Mouse (Mus musculus) myocyte (in vitro differentiated cells): ENCODE measurements around the gene Cpa2. TPM values are rescaled to one million over a fixed set of nuclear protein-coding genes. Genes with fewer than 3 reads are reported as not detected.
A peak's percentile ranks its signal among the peaks of the same experiment; 100 is the strongest.

ENCODE experiments used
- H3K27me3 ChIP-seq: one replicate; pipeline ENCODE4 v1.6.1; 2011; ENCODE audit not compliant: control insufficient read depth, insufficient read depth, insufficient read length
- H3K36me3 ChIP-seq: one replicate; pipeline ENCODE4 v1.6.1; 2011; ENCODE audit not compliant: control insufficient read depth, insufficient read depth
- H3K4me2 ChIP-seq: one replicate; pipeline ENCODE4 v1.6.1; 2011; ENCODE audit warnings: low read depth, control low read depth
- H3K4me3 ChIP-seq: one replicate; pipeline ENCODE4 v1.5.1; 2011; ENCODE audit warnings: mild to moderate bottlenecking, control low read depth, moderate library complexity
- H3K79me2 ChIP-seq: one replicate; pipeline ENCODE4 v1.6.1; 2011; ENCODE audit not compliant: control insufficient read depth, insufficient read depth
- H3ac ChIP-seq: one replicate; pipeline ENCODE4 v1.6.1; 2011; ENCODE audit not compliant: control insufficient read depth, insufficient read length
- CEBPB ChIP-seq: IDR thresholded peaks from 2 replicates; pipeline ENCODE4 v1.6.1; 2011; ENCODE audit warnings: mild to moderate bottlenecking, moderate library complexity; ENCODE audit not compliant: poor library complexity, insufficient read depth, severe bottlenecking
- E2F4 ChIP-seq: IDR thresholded peaks from one replicate; pipeline ENCODE4 v1.6.1; 2011; ENCODE audit warnings: mild to moderate bottlenecking, control low read depth, moderate library complexity; ENCODE audit not compliant: insufficient read depth
- MAX ChIP-seq: IDR thresholded peaks from one replicate; pipeline ENCODE4 v1.6.1; 2011; ENCODE audit warnings: low read depth, mild to moderate bottlenecking, control low read depth
- MYOD1 ChIP-seq, 3 experiments: IDR thresholded peaks; one replicate each; pipeline ENCODE4 v1.6.1; 2011; ENCODE audit warnings: control low read depth in 2 of 3, low read depth in 2 of 3, mild to moderate bottlenecking in 2 of 3, moderate library complexity in 1 of 3; ENCODE audit not compliant: insufficient read length in 2 of 3, control insufficient read depth in 1 of 3
- MYOG ChIP-seq, 3 experiments: IDR thresholded peaks; one replicate each; pipeline ENCODE4 v1.6.1; 2011; ENCODE audit warnings: control low read depth in 2 of 3, low read depth in 2 of 3, mild to moderate bottlenecking in 2 of 3; ENCODE audit not compliant: insufficient read length in 2 of 3, control insufficient read depth in 1 of 3, insufficient read depth in 1 of 3
- POLR2A ChIP-seq: IDR thresholded peaks from one replicate; pipeline ENCODE4 v1.6.1; 2011; ENCODE audit warnings: low read depth, mild to moderate bottlenecking, control low read depth, moderate library complexity; ENCODE audit not compliant: insufficient read length
- POLR2AphosphoS2 ChIP-seq: IDR thresholded peaks from one replicate; pipeline ENCODE4 v1.6.1; 2011; ENCODE audit warnings: low read depth, control low read depth; ENCODE audit not compliant: insufficient read length
- REST ChIP-seq: IDR thresholded peaks from one replicate; pipeline ENCODE4 v1.6.1; 2011; ENCODE audit warnings: mild to moderate bottlenecking, control low read depth, moderate library complexity; ENCODE audit not compliant: insufficient read depth, insufficient read length
- SRF ChIP-seq: IDR thresholded peaks from one replicate; pipeline ENCODE4 v1.6.1; 2011; ENCODE audit warnings: low read depth; ENCODE audit not compliant: control insufficient read depth, insufficient read length
- TCF12 ChIP-seq: IDR thresholded peaks from one replicate; pipeline ENCODE4 v1.6.1; 2011; ENCODE audit warnings: mild to moderate bottlenecking, control low read depth; ENCODE audit not compliant: poor library complexity, insufficient read depth, severe bottlenecking
- TCF3 ChIP-seq: IDR thresholded peaks from one replicate; pipeline ENCODE4 v1.6.1; 2011; ENCODE audit warnings: low read depth, control low read depth; ENCODE audit not compliant: insufficient read length
- USF1 ChIP-seq: IDR thresholded peaks from one replicate; pipeline ENCODE4 v1.6.1; 2011; ENCODE audit warnings: low read depth, mild to moderate bottlenecking, control low read depth, moderate library complexity
- polyA plus RNA-seq: library from polyadenylated mRNA; unstranded; fragments of >200 nt; fragmentation: generic; extraction: Trizol; gene quantifications from one replicate; pipeline ENCODE4 v1.2.1, GENCODE M21; 2012; ENCODE audit warnings: missing spikeins

The Cpa2 gene
- polyA plus RNA-seq, 1 experiment, result not detected

GRCm38 (mm10) chr6:30574945-30575344 lies 33.6 kb downstream of the Cpa2 start:
- H3K4me2 ChIP-seq, result no peak overlapping the region
- H3K4me3 ChIP-seq, result no peak overlapping the region
- no peaks in the 10 kb centered on the region for H3K27me3 ChIP-seq
- no peaks in the 10 kb centered on the region for H3K36me3 ChIP-seq
- TF ChIP-seq POLR2AphosphoS2, result no peak
- TF ChIP-seq MYOD1 (IDR thresholded peaks at IDR 0.05; ENCODE audit: control insufficient read depth in 1 of 3, insufficient read length in 2 of 3, low read depth in 2 of 3), result peak in 2 of 3 experiments; percentile 70 to 71
- H3K79me2 ChIP-seq, result no peaks in the 10 kb centered on the region
- no peak overlapping the region for H3ac ChIP-seq

- TF ChIP-seq MAX, result no peak
- TF ChIP-seq CEBPB, result no peak
- no peak for TF ChIP-seq TCF12
- TF ChIP-seq SRF, result no peak
- no peak for TF ChIP-seq POLR2AphosphoS2
- TF ChIP-seq POLR2A, result no peak
- TF ChIP-seq MYOD1 (IDR thresholded peaks at IDR 0.05; ENCODE audit: control insufficient read depth in 1 of 3, insufficient read length in 2 of 3, low read depth in 2 of 3), result no peak
- TF ChIP-seq MYOG (IDR thresholded peaks at IDR 0.05; ENCODE audit: control insufficient read depth in 1 of 3, insufficient read depth in 1 of 3, insufficient read length in 2 of 3, low read depth in 2 of 3), result no peak
- TF ChIP-seq USF1, result no peak
- TF ChIP-seq E2F4, result no peak
- TF ChIP-seq TCF3, result no peak
- no peak for TF ChIP-seq REST
- H3K4me2 ChIP-seq, result no peak overlapping the region
- H3K27me3 ChIP-seq, result no peaks in the 10 kb centered on the region
- H3ac ChIP-seq, result no peak overlapping the region
- no peaks in the 10 kb centered on the region for H3K36me3 ChIP-seq
- no peaks in the 10 kb centered on the region for H3K79me2 ChIP-seq
- no peak overlapping the region for H3K4me3 ChIP-seq
Measured at GRCm38 (mm10) chr6:30576477-30577203, 35.3 kb downstream of the Cpa2 start.

- Histone ChIP-seq H3ac (no peak overlapping the region), H3K79me2 (no peaks in the 10 kb centered on the region), H3K4me3 (no peak overlapping the region), H3K4me2 (no peak overlapping the region), H3K27me3 (no peaks in the 10 kb centered on the region), H3K36me3 (no peaks in the 10 kb centered on the region)
- peak in 1 of 3 experiments; percentile 23 for TF ChIP-seq MYOD1 (IDR thresholded peaks at IDR 0.05; ENCODE audit: control insufficient read depth in 1 of 3, insufficient read length in 2 of 3, low read depth in 2 of 3)
- TF ChIP-seq POLR2AphosphoS2, result no peak
Measured at GRCm38 (mm10) chr6:30579961-30580840, 38.8 kb downstream of the Cpa2 start.

GRCm38 (mm10) chr6:30580841-30581176 lies 39.4 kb downstream of the Cpa2 start:
- Histone ChIP-seq H3ac (no peak overlapping the region), H3K4me2 (no peak overlapping the region), H3K79me2 (no peaks in the 10 kb centered on the region), H3K4me3 (no peak overlapping the region), H3K27me3 (no peaks in the 10 kb centered on the region), H3K36me3 (no peaks in the 10 kb centered on the region)
- no peak for TF ChIP-seq USF1
- TF ChIP-seq E2F4, result no peak
- TF ChIP-seq MYOG (IDR thresholded peaks at IDR 0.05; ENCODE audit: control insufficient read depth in 1 of 3, insufficient read depth in 1 of 3, insufficient read length in 2 of 3, low read depth in 2 of 3), result no peak
- TF ChIP-seq TCF3, result no peak
- TF ChIP-seq MYOD1 (IDR thresholded peaks at IDR 0.05; ENCODE audit: control insufficient read depth in 1 of 3, insufficient read length in 2 of 3, low read depth in 2 of 3), result no peak
- no peak for TF ChIP-seq CEBPB
- no peak for TF ChIP-seq POLR2AphosphoS2

- no peaks in the 10 kb centered on the region for H3K36me3 ChIP-seq
Measured at GRCm38 (mm10) chr6:30586886-30587442, 45.6 kb downstream of the Cpa2 start.

More at GRCm38 (mm10) chr6:30586886-30587442, 45.6 kb downstream of the Cpa2 start:
- Histone ChIP-seq H3K79me2 (no peaks in the 10 kb centered on the region), H3K27me3 (no peaks in the 10 kb centered on the region), H3K4me2 (no peak overlapping the region), H3ac (no peak overlapping the region), H3K4me3 (no peak overlapping the region)
- TF ChIP-seq CEBPB (no peak), MYOD1 (IDR thresholded peaks at IDR 0.05; ENCODE audit: control insufficient read depth in 1 of 3, insufficient read length in 2 of 3, low read depth in 2 of 3) (no peak), POLR2AphosphoS2 (no peak), TCF3 (no peak), POLR2A (no peak), USF1 (no peak), TCF12 (no peak), REST (no peak), SRF (no peak), MAX (no peak), MYOG (IDR thresholded peaks at IDR 0.05; ENCODE audit: control insufficient read depth in 1 of 3, insufficient read depth in 1 of 3, insufficient read length in 2 of 3, low read depth in 2 of 3) (no peak), E2F4 (no peak)
